Comparison of ENCODE assay signal across 8 mouse cellular contexts in genomic region chrX:143664221-143665150, GRCm38 (mm10).
A peak's percentile ranks its signal among the peaks of the same experiment; 100 is the strongest.
DNase-seq lines count a peak whose midpoint lies in the region; ATAC-seq lines count a peak whose summit lies in the region.

No protein-coding gene starts in this region.

- H3K4me1 ChIP-seq in forebrain, embryonic 15.5 days = peaks cover 12% of the 10 kb centered on the region; the same call in 1 of the 2 replicates
- no peaks in the 10 kb centered on the region for H3K4me1 ChIP-seq in intestine, embryonic 14.5 days (replicated peaks; ENCODE audit: control insufficient read depth, insufficient read depth, low read length)
- no peaks in the 10 kb centered on the region for H3K4me1 ChIP-seq in limb, embryonic 13.5 days
- H3K4me1 ChIP-seq in neural tube, embryonic 11.5 days (ENCODE audit: control insufficient read depth, insufficient read depth, low read length) = no peaks in the 10 kb centered on the region

- peak; percentile 8 for DNase-seq in gastrocnemius, postnatal 10 days
- DNase-seq in gastrocnemius, adult 18-20 months (ENCODE audit: low spot score) = no peak
- peak; percentile 31 for DNase-seq in cerebellum, adult 11-12 months
- DNase-seq in intestine, embryonic 14.5 days (ENCODE audit: low spot score) = peak; percentile 64
- peak; percentile 68 for DNase-seq in neural tube, embryonic 11.5 days (ENCODE audit: low spot score)
- no peak for DNase-seq in spleen, postnatal 36 days (ENCODE audit: low spot score in 2 of 2)

- H3K36me3 ChIP-seq in forebrain, embryonic 15.5 days = no peaks in the 10 kb centered on the region
- no peaks in the 10 kb centered on the region for H3K36me3 ChIP-seq in intestine, embryonic 14.5 days (ENCODE audit: control insufficient read depth, insufficient read depth, low read length)
- no peaks in the 10 kb centered on the region for H3K36me3 ChIP-seq in limb, embryonic 13.5 days
- H3K36me3 ChIP-seq in neural tube, embryonic 11.5 days (ENCODE audit: control insufficient read depth, insufficient read depth, low read length) = no peaks in the 10 kb centered on the region

- peak; percentile 99 for ATAC-seq in forebrain, embryonic 15.5 days (replicated peaks)
- peak; percentile 97 for ATAC-seq in intestine, embryonic 14.5 days (replicated peaks; ENCODE audit: low FRiP score, low TSS enrichment, low read depth)
- ATAC-seq in limb, embryonic 13.5 days (ENCODE audit: low FRiP score, low read depth) = peak; percentile 97
- ATAC-seq in neural tube, embryonic 11.5 days (ENCODE audit: insufficient read depth, low FRiP score, low TSS enrichment) = peak; percentile 97

- peak overlapping the region; percentile 73 for H3K27ac ChIP-seq in forebrain, embryonic 15.5 days (replicated peaks)
- no peak overlapping the region for H3K27ac ChIP-seq in intestine, embryonic 14.5 days (ENCODE audit: low read depth)
- no peak overlapping the region for H3K27ac ChIP-seq in limb, embryonic 13.5 days
- H3K27ac ChIP-seq in neural tube, embryonic 11.5 days (ENCODE audit: low read depth, low read length) = no peak overlapping the region

- peak overlapping the region; percentile 49 for H3K4me2 ChIP-seq in forebrain, embryonic 15.5 days (replicated peaks)
- peak overlapping the region; percentile 60 for H3K4me2 ChIP-seq in intestine, embryonic 14.5 days (ENCODE audit: low read length)
- peak overlapping the region; percentile 67 for H3K4me2 ChIP-seq in limb, embryonic 13.5 days (replicated peaks)
- peak overlapping the region; percentile 54 for H3K4me2 ChIP-seq in neural tube, embryonic 11.5 days (ENCODE audit: low read depth)

- H3K27me3 ChIP-seq in forebrain, embryonic 15.5 days = no peaks in the 10 kb centered on the region
- H3K27me3 ChIP-seq in intestine, embryonic 14.5 days (replicated peaks; ENCODE audit: control insufficient read depth, insufficient read depth, low read length) = 0 out of 2 replicates have a peak, but pooled peaks cover 5% of the 10 kb centered on the region
- H3K27me3 ChIP-seq in limb, embryonic 13.5 days = peaks cover 15% of the 10 kb centered on the region; the same call in 1 of the 2 replicates
- H3K27me3 ChIP-seq in neural tube, embryonic 11.5 days (ENCODE audit: control insufficient read depth, insufficient read depth, low read length) = no peaks in the 10 kb centered on the region

- H3K4me3 ChIP-seq in forebrain, embryonic 15.5 days = peak overlapping the region; percentile 63
- H3K4me3 ChIP-seq in intestine, embryonic 14.5 days (ENCODE audit: low read depth, low read length) = peak overlapping the region; percentile 31
- H3K4me3 ChIP-seq in limb, embryonic 13.5 days = peak overlapping the region; percentile 52
- H3K4me3 ChIP-seq in neural tube, embryonic 11.5 days (ENCODE audit: low read depth, low read length) = peak overlapping the region; percentile 43

- 27% methylated on average over 28 of the region's 28 CpGs for WGBS in forebrain, embryonic 15.5 days
- WGBS in intestine, embryonic 14.5 days = 22% methylated on average over 19 of the region's 28 CpGs
- WGBS in limb, embryonic 13.5 days = 15% methylated on average over 18 of the region's 28 CpGs
- 18% methylated on average over 15 of the region's 28 CpGs for WGBS in neural tube, embryonic 11.5 days

- peak overlapping the region; percentile 63 for H3K9ac ChIP-seq in forebrain, embryonic 15.5 days (replicated peaks)
- H3K9ac ChIP-seq in intestine, embryonic 14.5 days (ENCODE audit: low read length) = peak overlapping the region; percentile 41
- peak overlapping the region; percentile 62 for H3K9ac ChIP-seq in limb, embryonic 13.5 days
- peak overlapping the region; percentile 56 for H3K9ac ChIP-seq in neural tube, embryonic 11.5 days (ENCODE audit: low read length)

- no peaks in the 10 kb centered on the region for H3K9me3 ChIP-seq in forebrain, embryonic 15.5 days
- no peaks in the 10 kb centered on the region for H3K9me3 ChIP-seq in intestine, embryonic 14.5 days (ENCODE audit: control insufficient read depth, low read length)
- H3K9me3 ChIP-seq in limb, embryonic 13.5 days = no peaks in the 10 kb centered on the region
- no peaks in the 10 kb centered on the region for H3K9me3 ChIP-seq in neural tube, embryonic 11.5 days (ENCODE audit: control insufficient read depth, low read length)

Comparison
In these comparisons a context has a peak if more than half of its experiments do, and no peak if none do; other contexts are left out.
1. DNase-seq: peak in gastrocnemius, postnatal 10 days (single experiment), cerebellum, adult 11-12 months (single experiment), intestine, embryonic 14.5 days (single experiment) and neural tube, embryonic 11.5 days (single experiment); none in gastrocnemius, adult 18-20 months (single experiment) and spleen, postnatal 36 days (0 of 2).
2. Peak in every context shown above with its lines, with median percentiles within 50 percentile points of each other: ATAC-seq, H3K4me2 ChIP-seq, H3K4me3 ChIP-seq and H3K9ac ChIP-seq.